Mouse (Mus musculus) heart, adult 8-10 months (tissue): ENCODE data around the gene Arhgef18. TPM values are rescaled to one million over a fixed set of nuclear protein-coding genes. Genes with fewer than 3 reads are reported as not detected.

ENCODE experiments used
- DNase-seq: peaks from one replicate; pipeline ENCODE4 v3.0.0; 2022; ENCODE audit warnings: low spot score
- total RNA-seq, 4 experiments: library from RNA; stranded (reverse); gene quantifications; 2 replicates each; pipeline ENCODE4 v1.2.4; 2022

The Arhgef18 gene
- total RNA-seq, 4 experiments from 2014 or later, result 15.0 to 17.4 (median 15.8) TPM

- DNase-seq, result peak; percentile 98
Measured at GRCm38 (mm10) chr8:3500235-3501090, 107.7 kb downstream of the Arhgef18 start, which contains the start of gene Mcoln1. Mcoln1 (plus strand) TSS chr8:3500457.

- no peak for DNase-seq
Measured at GRCm38 (mm10) chr8:3502217-3502616, 109.4 kb downstream of the Arhgef18 start.

Other genes with a start within 250 kb of the Arhgef18 start
- 100 to 1,000 TPM; 117 to 175 (median 143) TPM for gene Insr, start 113.4 kb upstream of the Arhgef18 start, total RNA-seq
- 1 to 10 TPM in 1 of 4 experiments, under 1 TPM in 3; 0.19 to 1.5 (median 0.33) TPM for gene A430078G23Rik, start 39.6 kb upstream of the Arhgef18 start, total RNA-seq
- gene Pex11g, start 74.7 kb downstream of the Arhgef18 start, total RNA-seq, result 1 to 10 TPM; 2.6 to 4.7 (median 4.1) TPM
- gene Tex45, start 77.9 kb downstream of the Arhgef18 start, total RNA-seq, result under 1 TPM in 1 of 4 experiments, not detected in 3; 0.16 TPM
- gene Zfp358, start 100.1 kb downstream of the Arhgef18 start, total RNA-seq, result 10 to 100 TPM; 24.2 to 30.9 (median 29.6) TPM
- 10 to 100 TPM; 20.6 to 24.2 (median 23.3) TPM for gene Mcoln1, start 107.5 kb downstream of the Arhgef18 start, total RNA-seq
- 1 to 10 TPM; 8.8 to 9.8 (median 9.6) TPM for gene Pnpla6, start 122.4 kb downstream of the Arhgef18 start, total RNA-seq
- gene C330021F23Rik, start 175.0 kb downstream of the Arhgef18 start, total RNA-seq, result under 1 TPM in 1 of 4 experiments, not detected in 3; 0.57 TPM
- 1 to 10 TPM in 2 of 4 experiments, under 1 TPM in 2; 0.86 to 2.1 (median 1.0) TPM for gene Camsap3, start 194.3 kb downstream of the Arhgef18 start, total RNA-seq
- gene Xab2, start 228.3 kb downstream of the Arhgef18 start, total RNA-seq, result 10 to 100 TPM; 13.8 to 18.5 (median 16.2) TPM
- 100 to 1,000 TPM in 1 of 4 experiments, 10 to 100 TPM in 3; 84.2 to 104 (median 93.4) TPM for gene Pet100, start 228.5 kb downstream of the Arhgef18 start, total RNA-seq
- gene Pcp2, start 232.5 kb downstream of the Arhgef18 start, total RNA-seq, result not detected
- gene Stxbp2, start 237.9 kb downstream of the Arhgef18 start, total RNA-seq, result 1 to 10 TPM; 4.6 to 7.7 (median 5.6) TPM